8 mouse cellular contexts compared by ENCODE assay signal in the genomic region with DNA sequence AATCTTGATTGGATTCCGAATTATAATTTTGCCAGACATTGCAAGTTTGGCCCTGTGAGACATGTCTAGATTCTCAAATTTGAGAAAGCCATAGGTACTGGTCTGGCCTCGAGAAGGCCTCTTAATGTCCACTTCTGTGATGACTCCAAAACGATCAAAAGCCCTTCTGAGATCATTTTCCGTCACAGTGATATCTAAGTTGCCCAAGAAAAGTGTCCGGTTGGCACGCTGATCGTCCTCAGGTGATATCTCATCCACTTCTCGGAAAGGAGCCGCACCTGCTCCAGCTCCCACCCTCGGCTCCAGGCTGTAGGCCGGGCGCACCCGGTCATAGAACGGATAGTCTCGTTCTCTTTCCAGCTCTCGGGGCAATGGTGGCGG. TPM values are rescaled to one million over a fixed set of nuclear protein-coding genes. Genes with fewer than 3 reads are reported as not detected.
DNase-seq lines count a peak whose midpoint lies in the region; ATAC-seq and TF ChIP-seq lines count a peak whose summit lies in the region.

No protein-coding gene starts in this region.

- in situ Hi-C loops in ES-E14 (cut with MboI; ENCODE audit: low sequenced_read_pairs in 2 of 2, unreplicated experiment in 2 of 2): no loop called here

- no peak for DNase-seq in heart, postnatal 14 days
- no peak for DNase-seq in ES-E14 (ENCODE audit: low read depth, low spot score)
- DNase-seq in ovary, postnatal 10 days (ENCODE audit: low spot score): no peak
- no peak for DNase-seq in layer of hippocampus, adult 9-10 months (ENCODE audit: low spot score)
- no peak for DNase-seq in cerebellum, postnatal 14 days

- no peaks in the 10 kb centered on the region for H3K27me3 ChIP-seq in heart, embryonic 12.5 days (replicated peaks)
- no peaks in the 10 kb centered on the region for H3K27me3 ChIP-seq in forebrain, embryonic 15.5 days
- H3K27me3 ChIP-seq in liver, embryonic 16.5 days (ENCODE audit: control insufficient read depth, insufficient read depth, low read depth, low read length): no peaks in the 10 kb centered on the region

- H3K4me1 ChIP-seq in heart, embryonic 12.5 days (replicated peaks): peaks cover 20% of the 10 kb centered on the region
- H3K4me1 ChIP-seq in ES-E14 (ENCODE audit: control insufficient read depth in 2 of 2, insufficient read depth in 2 of 2, low read length in 2 of 2, poor library complexity in 1 of 2): peaks cover 12 to 17% of the 10 kb centered on the region in 2 experiments
- H3K4me1 ChIP-seq in forebrain, embryonic 15.5 days: peaks cover 52% of the 10 kb centered on the region
- H3K4me1 ChIP-seq in liver, embryonic 16.5 days (ENCODE audit: control insufficient read depth, low read depth, low read length): peaks cover 20% of the 10 kb centered on the region

- peak overlapping the region; percentile 97 for H3K27ac ChIP-seq in heart, embryonic 12.5 days (ENCODE audit: poor library complexity, severe bottlenecking)
- H3K27ac ChIP-seq in ES-E14 (ENCODE audit: insufficient read depth, low read depth, low read length, poor library complexity, severe bottlenecking): no peak overlapping the region
- H3K27ac ChIP-seq in forebrain, embryonic 15.5 days (replicated peaks): peak overlapping the region; percentile 87; the same call in 1 of the 2 replicates
- peak overlapping the region; percentile 89 for H3K27ac ChIP-seq in liver, embryonic 16.5 days (ENCODE audit: low read length)

- H3K9ac ChIP-seq in heart, embryonic 12.5 days: peak overlapping the region; percentile 94
- H3K9ac ChIP-seq in ES-E14 (ENCODE audit: insufficient read depth, low read depth, low read length, poor library complexity, severe bottlenecking): peak overlapping the region; percentile 98
- H3K9ac ChIP-seq in forebrain, embryonic 15.5 days (replicated peaks): peak overlapping the region; percentile 77
- H3K9ac ChIP-seq in liver, embryonic 16.5 days (ENCODE audit: low read depth, low read length): peak overlapping the region; percentile 95

- H3K36me3 ChIP-seq in heart, embryonic 12.5 days: peaks cover 18% of the 10 kb centered on the region
- H3K36me3 ChIP-seq in ES-E14 (ENCODE audit: control insufficient read depth, insufficient read depth, low read length, poor library complexity, severe bottlenecking): peaks cover 26% of the 10 kb centered on the region
- peaks cover 14% of the 10 kb centered on the region for H3K36me3 ChIP-seq in forebrain, embryonic 15.5 days
- H3K36me3 ChIP-seq in liver, embryonic 16.5 days (ENCODE audit: control insufficient read depth, insufficient read depth): peaks cover 21% of the 10 kb centered on the region

- no peaks in the 10 kb centered on the region for H3K9me3 ChIP-seq in heart, embryonic 12.5 days (replicated peaks)
- H3K9me3 ChIP-seq in ES-E14 (ENCODE audit: control insufficient read depth, insufficient read depth, low read depth, low read length): no peaks in the 10 kb centered on the region
- H3K9me3 ChIP-seq in forebrain, embryonic 15.5 days: no peaks in the 10 kb centered on the region
- no peaks in the 10 kb centered on the region for H3K9me3 ChIP-seq in liver, embryonic 16.5 days (replicated peaks; ENCODE audit: control insufficient read depth, low read length)

- ATAC-seq in heart, embryonic 12.5 days (ENCODE audit: insufficient number of reproducible peaks, low FRiP score): no peak
- ATAC-seq in forebrain, embryonic 15.5 days (replicated peaks): no peak
- ATAC-seq in liver, embryonic 16.5 days (ENCODE audit: low read depth): no peak

- peak overlapping the region; percentile 97 for H3K4me2 ChIP-seq in heart, embryonic 12.5 days
- peak overlapping the region; percentile 93 for H3K4me2 ChIP-seq in forebrain, embryonic 15.5 days (replicated peaks)
- H3K4me2 ChIP-seq in liver, embryonic 16.5 days (ENCODE audit: low read depth, low read length): peak overlapping the region; percentile 91

- peak overlapping the region; percentile 94 for H3K4me3 ChIP-seq in heart, embryonic 12.5 days
- H3K4me3 ChIP-seq in ES-E14 (ENCODE audit: insufficient read depth in 1 of 2, low read depth in 1 of 2, low read length in 2 of 2, poor library complexity in 1 of 2, severe bottlenecking in 1 of 2): peak overlapping the region; percentile 98 to 99
- peak overlapping the region; percentile 81 for H3K4me3 ChIP-seq in forebrain, embryonic 15.5 days
- H3K4me3 ChIP-seq in liver, embryonic 16.5 days (ENCODE audit: low read depth, low read length): peak overlapping the region; percentile 99

- intact Hi-C loops in heart, postnatal 14 days (cut with DNase I): loop anchor here (2.0 to 5.0 kb wide), 2 partner anchors 53 to 94 kb away; a partner anchor contains a TSS

- 19% methylated on average over 17 of the region's 17 CpGs for WGBS in heart, embryonic 12.5 days
- 21% methylated on average over 17 of the region's 17 CpGs for WGBS in forebrain, embryonic 15.5 days
- 8% methylated on average over 17 of the region's 17 CpGs for WGBS in liver, embryonic 16.5 days (ENCODE audit: insufficient replicate concordance)

TF ChIP-seq in ES-E14, 5 proteins besides CTCF, POLR2A, EP300 and RAD21:
- TF ChIP-seq ZC3H11A (IDR thresholded peaks at IDR 0.05; ENCODE audit: borderline replicate concordance, low read depth, low read length) (no peak), MAFK (IDR thresholded peaks at IDR 0.05; ENCODE audit: insufficient read depth, low read depth, low read length) (no peak), CHD2 (IDR thresholded peaks at IDR 0.05; ENCODE audit: low read depth, low read length) (no peak), HCFC1 (IDR thresholded peaks at IDR 0.05; ENCODE audit: borderline replicate concordance, insufficient read depth, low read length) (no peak)

RNA-seq across cellular contexts. Expression of a gene that starts 1.7 kb away (rescaled TPM):
- 12.8 TPM in 2 replicates for polyA plus RNA-seq in heart, embryonic 12.5 days (2016; fragmentation: Nextera tagmentation; extraction: Ambion mirVana)
- 10 to 100 TPM; 24.3 to 26.0 TPM for total RNA-seq in heart, postnatal 14 days (2021)
- 48.5 and 53.8 TPM in 2 replicates for total RNA-seq in ES-E14 (2012; rRNA removed)
- 9.8 and 10.5 TPM in 2 replicates for polyA plus RNA-seq in forebrain, embryonic 15.5 days (2015; fragmentation: Nextera tagmentation; extraction: Ambion mirVana)
- 8.1 and 8.2 TPM in 2 replicates for polyA plus RNA-seq in liver, embryonic 16.5 days (2015; fragmentation: Nextera tagmentation; extraction: Ambion mirVana)

RNA-seq across cellular contexts. Expression of a gene that starts 40.7 kb away (rescaled TPM):
- polyA plus RNA-seq in heart, embryonic 12.5 days (2016; fragmentation: Nextera tagmentation; extraction: Ambion mirVana): 2.6 TPM in 2 replicates
- under 1 TPM; 0.37 to 0.60 TPM for total RNA-seq in heart, postnatal 14 days (2021)
- 0.42 and 0.85 TPM in 2 replicates for total RNA-seq in ES-E14 (2012; rRNA removed)
- polyA plus RNA-seq in forebrain, embryonic 15.5 days (2015; fragmentation: Nextera tagmentation; extraction: Ambion mirVana): 2.6 and 3.1 TPM in 2 replicates
- 0.30 and 0.39 TPM in 2 replicates for polyA plus RNA-seq in liver, embryonic 16.5 days (2015; fragmentation: Nextera tagmentation; extraction: Ambion mirVana)

RNA-seq across cellular contexts. Expression of a gene that starts 53.1 kb away (rescaled TPM):
- polyA plus RNA-seq in heart, embryonic 12.5 days (2016; fragmentation: Nextera tagmentation; extraction: Ambion mirVana): 129 and 137 TPM in 2 replicates
- total RNA-seq in heart, postnatal 14 days (2021): 10 to 100 TPM; 63.2 to 71.3 TPM
- 58.9 and 76.9 TPM in 2 replicates for total RNA-seq in ES-E14 (2012; rRNA removed)
- 213 and 228 TPM in 2 replicates for polyA plus RNA-seq in forebrain, embryonic 15.5 days (2015; fragmentation: Nextera tagmentation; extraction: Ambion mirVana)
- polyA plus RNA-seq in liver, embryonic 16.5 days (2015; fragmentation: Nextera tagmentation; extraction: Ambion mirVana): 88.2 and 90.1 TPM in 2 replicates
